Mouse (Mus musculus): ENCODE data around the gene Dspp.

Dspp gene

DNA sequence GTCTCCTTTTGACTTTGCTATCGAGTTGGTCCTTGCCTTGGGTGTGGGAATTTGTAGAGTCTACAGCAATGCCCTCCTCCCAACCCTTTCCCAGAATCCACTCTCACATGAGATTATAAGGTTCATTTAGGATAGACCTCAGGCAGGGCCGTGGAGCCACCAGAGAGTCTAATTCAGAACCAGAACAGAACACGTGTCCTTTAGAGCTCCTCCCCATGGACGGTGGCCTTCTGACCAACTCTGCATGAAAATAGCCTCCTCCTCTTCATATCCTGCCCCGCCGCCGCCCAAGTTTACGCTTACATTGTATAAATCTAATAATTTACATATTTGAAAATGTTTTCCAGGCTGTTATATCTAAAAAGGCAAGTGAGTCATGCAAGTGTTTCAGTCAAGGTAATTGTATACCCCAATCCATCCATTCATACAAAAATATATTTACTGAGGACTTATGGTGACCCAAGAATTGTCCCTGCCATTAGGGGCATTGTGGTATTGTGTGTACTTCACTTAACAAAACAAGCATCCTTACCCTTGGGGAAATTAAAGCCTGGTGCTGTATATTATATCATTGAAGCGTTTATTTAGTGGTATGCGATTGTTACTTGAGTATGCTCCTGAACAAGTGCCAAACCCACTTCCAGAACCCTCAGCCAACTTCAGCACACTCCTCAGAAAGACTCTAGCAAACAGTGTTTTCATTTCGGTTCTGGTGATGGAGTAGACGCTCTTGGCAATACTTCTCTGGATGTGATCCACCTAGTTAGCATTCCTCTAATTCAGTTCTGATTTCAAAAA is 30.8 kb downstream of the Dspp start:
- no peak for DNase-seq (ENCODE audit: low spot score)

DNA sequence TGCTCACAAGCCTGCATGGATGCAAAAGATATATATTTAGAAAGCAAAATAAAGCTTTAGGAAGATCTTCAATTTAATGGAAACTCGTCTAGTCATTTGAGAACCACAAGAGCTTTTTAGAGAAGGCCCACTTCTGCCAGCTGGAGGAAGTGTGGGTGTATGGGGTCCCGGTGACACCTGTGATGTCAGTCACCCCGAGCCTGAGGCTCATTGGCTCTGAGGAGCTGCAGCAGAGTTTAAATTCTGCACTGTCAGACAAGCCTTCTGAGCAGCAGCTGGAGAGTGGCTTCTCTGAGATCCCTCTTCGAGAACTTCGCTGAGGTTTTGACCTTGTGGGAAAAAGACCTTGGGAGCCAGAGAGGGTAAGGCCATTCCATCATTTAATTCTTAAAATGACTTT is 31.8 kb downstream of the Dspp start, which contains the start of gene Dmp1:
Gene Dmp1 (plus strand): TSS at position 263 of the 400 bp plus-strand sequence.
- DNase-seq (ENCODE audit: low spot score): no peak

DNA sequence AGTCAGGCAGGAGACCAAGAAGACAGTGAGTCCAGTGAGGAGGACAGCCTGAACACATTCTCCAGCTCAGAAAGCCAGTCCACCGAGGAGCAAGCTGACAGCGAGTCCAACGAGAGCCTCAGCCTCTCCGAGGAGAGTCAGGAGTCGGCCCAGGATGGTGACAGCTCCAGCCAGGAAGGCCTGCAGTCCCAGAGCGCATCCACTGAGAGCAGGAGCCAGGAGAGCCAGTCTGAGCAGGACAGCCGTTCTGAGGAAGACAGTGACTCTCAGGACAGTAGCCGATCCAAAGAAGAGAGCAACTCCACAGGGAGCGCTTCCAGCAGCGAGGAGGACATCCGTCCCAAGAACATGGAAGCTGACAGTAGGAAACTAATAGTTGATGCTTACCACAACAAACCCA is 42.0 kb downstream of the Dspp start:
- no peak for DNase-seq (ENCODE audit: low spot score)

DNA sequence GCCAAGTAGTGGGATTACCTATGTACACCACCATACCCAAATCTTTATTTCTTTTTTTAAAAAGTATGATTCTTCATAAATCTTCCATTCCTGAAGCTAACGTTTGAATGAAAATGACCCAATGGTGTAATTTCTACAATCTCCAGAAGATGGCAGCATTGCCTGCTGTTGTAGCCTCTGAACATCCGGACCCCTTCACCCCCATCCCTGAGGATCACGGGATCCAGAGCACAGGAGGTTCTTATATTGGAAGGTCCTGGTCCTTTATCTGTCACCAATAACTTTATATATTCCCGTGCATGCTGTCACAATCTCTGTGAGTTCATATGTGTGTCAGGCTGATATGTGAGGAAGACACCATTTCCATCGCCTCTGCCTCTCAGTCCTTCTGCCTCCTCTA is 48.4 kb downstream of the Dspp start:
- no peak for DNase-seq (ENCODE audit: low spot score)

DNA sequence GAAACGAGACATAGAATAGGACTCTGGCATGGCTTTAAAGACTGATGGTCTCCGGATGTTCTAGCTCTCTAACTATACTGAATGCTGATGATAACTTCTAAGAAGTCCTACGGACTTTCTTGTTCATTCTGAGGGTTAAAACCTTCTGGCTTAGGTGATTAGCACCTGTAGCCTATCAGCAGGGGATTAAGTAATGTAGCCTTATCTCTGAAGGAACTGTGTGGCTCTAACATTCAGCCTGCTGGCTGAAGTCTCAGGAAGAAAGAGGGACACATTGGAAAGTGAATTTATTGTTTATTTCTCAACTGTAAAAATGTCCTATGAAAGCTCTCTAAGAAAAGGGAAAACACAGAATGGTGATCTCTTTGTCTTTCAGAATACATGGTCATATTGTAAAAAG is 53.8 kb downstream of the Dspp start:
- DNase-seq (ENCODE audit: low spot score): no peak

DNA sequence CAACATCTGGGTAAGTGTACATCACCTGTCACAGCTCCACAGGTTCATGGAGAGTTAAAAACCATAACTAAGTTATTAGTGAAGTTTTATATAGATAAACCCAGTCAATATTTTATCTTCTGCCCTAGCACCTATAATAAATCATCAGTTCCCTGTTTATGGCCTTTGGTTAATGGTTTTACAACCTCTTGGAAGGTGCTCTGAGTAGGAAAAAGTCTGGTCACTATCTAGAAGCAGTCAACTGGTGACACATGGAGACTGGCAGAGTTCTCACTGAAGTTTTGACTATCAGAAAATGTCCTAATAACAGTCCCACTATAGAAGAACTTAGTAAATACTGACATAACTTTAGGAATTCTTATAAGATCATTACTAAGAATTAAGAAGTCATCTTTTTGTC is 54.2 kb downstream of the Dspp start:
- no peak for DNase-seq (ENCODE audit: low spot score)

DNA sequence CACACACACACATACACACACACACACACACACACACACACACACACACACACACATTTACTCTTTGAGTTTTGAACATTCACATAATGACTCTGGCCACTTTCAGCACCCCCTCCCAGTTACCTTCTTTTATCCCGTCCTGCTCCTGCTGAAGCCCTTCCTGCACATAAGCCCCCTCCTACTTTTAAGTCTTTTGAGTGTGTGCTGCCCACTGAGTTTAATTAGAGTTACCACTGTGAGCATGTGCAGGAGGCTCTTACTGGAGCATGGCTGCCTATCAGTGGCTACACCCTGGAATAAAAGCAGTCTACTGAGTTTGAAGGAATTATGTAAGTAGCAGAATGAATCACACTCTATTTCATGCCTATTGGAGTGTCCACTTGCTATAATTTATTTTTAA is 58.0 kb downstream of the Dspp start:
- no peak for DNase-seq (ENCODE audit: low spot score)

Measured in spleen, adult 12 weeks (tissue).